Mouse (Mus musculus): ENCODE results near the gene Pcgf6. TPM values are rescaled to one million over a fixed set of nuclear protein-coding genes. Genes with fewer than 3 reads are reported as not detected.

The Pcgf6 gene
- 28.9 and 31.2 TPM in 2 replicates for polyA plus RNA-seq (2015; fragmentation: Nextera tagmentation; extraction: Ambion mirVana)

- under 1% methylated on average over 74 of the region's 75 CpGs for WGBS
Observed at GRCm38 (mm10) chr19:47050271-47051032, at the start of gene Pcgf6. Gene Pcgf6, minus strand, starts transcription at chr19:47050906.

GRCm38 (mm10) chr19:47090550-47091156, 39.9 kb upstream of the Pcgf6 start, which contains the start of the genes Usmg5 and Pdcd11:
Gene Usmg5, minus strand, starts transcription at chr19:47090647.
Gene Pdcd11, plus strand, starts transcription at chr19:47090768.
- ATAC-seq: peak; percentile 100
- peak within 1 kb of the TSS; percentile 81 for H3K4me2 ChIP-seq (replicated peaks)
- H3K36me3 ChIP-seq: peaks cover 29% of the 10 kb centered on the region
- H3K27ac ChIP-seq: peak within 1 kb of the TSS; percentile 88
- peaks cover 31% of the 10 kb centered on the region for H3K4me1 ChIP-seq (replicated peaks)
- peak within 1 kb of the TSS; percentile 95 for H3K4me3 ChIP-seq (replicated peaks)
- WGBS: under 1% methylated on average over 56 of the region's 56 CpGs
- H3K9ac ChIP-seq (replicated peaks): peak within 1 kb of the TSS; percentile 93
- H3K27me3 ChIP-seq: no peaks in the 10 kb centered on the region
- no peaks in the 10 kb centered on the region for H3K9me3 ChIP-seq

More at GRCm38 (mm10) chr19:47050271-47051032, at the start of gene Pcgf6:
- Histone ChIP-seq H3K9ac (replicated peaks) (peak within 1 kb of the TSS; percentile 80), H3K36me3 (peaks cover 25% of the 10 kb centered on the region), H3K9me3 (no peaks in the 10 kb centered on the region), H3K27ac (peak within 1 kb of the TSS; percentile 90), H3K4me3 (replicated peaks) (peak within 1 kb of the TSS; percentile 63), H3K4me2 (replicated peaks) (peak within 1 kb of the TSS; percentile 74), H3K27me3 (no peaks in the 10 kb centered on the region), H3K4me1 (replicated peaks) (peaks cover 16% of the 10 kb centered on the region)
- ATAC-seq: peak; percentile 93

- peaks cover 31% of the 10 kb centered on the region for H3K4me1 ChIP-seq (replicated peaks)
- no peaks in the 10 kb centered on the region for H3K9me3 ChIP-seq
- H3K4me3 ChIP-seq (replicated peaks): peak overlapping the region; percentile 95
- H3K4me2 ChIP-seq (replicated peaks): peak overlapping the region; percentile 81
- H3K27me3 ChIP-seq: no peaks in the 10 kb centered on the region
- H3K36me3 ChIP-seq: peaks cover 27% of the 10 kb centered on the region
- WGBS: 2% methylated on average over 36 of the region's 36 CpGs
- H3K27ac ChIP-seq: peak overlapping the region; percentile 88
- ATAC-seq: peak; percentile 78
- H3K9ac ChIP-seq (replicated peaks): peak overlapping the region; percentile 93
Observed at GRCm38 (mm10) chr19:47089718-47090525, 39.2 kb upstream of the Pcgf6 start.

- Histone ChIP-seq H3K4me3 (replicated peaks) (no peak overlapping the region), H3K9me3 (no peaks in the 10 kb centered on the region), H3K9ac (replicated peaks) (no peak overlapping the region), H3K27me3 (no peaks in the 10 kb centered on the region), H3K4me1 (replicated peaks) (peaks cover 31% of the 10 kb centered on the region), H3K4me2 (replicated peaks) (no peak overlapping the region), H3K36me3 (peaks cover 31% of the 10 kb centered on the region), H3K27ac (no peak overlapping the region)
- no peak for ATAC-seq
- 93% methylated on average over 3 of the region's 3 CpGs for WGBS
Observed at GRCm38 (mm10) chr19:47088226-47088625, 37.5 kb upstream of the Pcgf6 start.

- Histone ChIP-seq H3K4me1 (replicated peaks) (peaks cover 13% of the 10 kb centered on the region), H3K9ac (replicated peaks) (peak overlapping the region; percentile 92), H3K27ac (peak overlapping the region; percentile 89), H3K4me2 (replicated peaks) (peak overlapping the region; percentile 58), H3K4me3 (replicated peaks) (peak overlapping the region; percentile 92), H3K9me3 (no peaks in the 10 kb centered on the region), H3K36me3 (peaks cover 22% of the 10 kb centered on the region), H3K27me3 (no peaks in the 10 kb centered on the region)
- peak; percentile 94 for ATAC-seq
- WGBS: under 1% methylated on average over 65 of the region's 72 CpGs
Observed at GRCm38 (mm10) chr19:47067924-47068611, 17.4 kb upstream of the Pcgf6 start.

- ATAC-seq: peak; percentile 78
Observed at GRCm38 (mm10) chr19:47067096-47067882, 16.6 kb upstream of the Pcgf6 start, which contains the start of gene Taf5. Gene Taf5, plus strand, starts transcription at chr19:47067746.

GRCm38 (mm10) chr19:47065860-47066259, 15.2 kb upstream of the Pcgf6 start:
- 83% methylated on average over 3 of the region's 3 CpGs for WGBS
- H3K27me3 ChIP-seq: no peaks in the 10 kb centered on the region
- H3K9ac ChIP-seq (replicated peaks): no peak overlapping the region
- H3K4me3 ChIP-seq (replicated peaks): no peak overlapping the region
- 0 out of 2 replicates have a peak, but pooled peaks cover 1% of the 10 kb centered on the region for H3K36me3 ChIP-seq
- ATAC-seq: no peak
- no peak overlapping the region for H3K4me2 ChIP-seq (replicated peaks)
- H3K4me1 ChIP-seq (replicated peaks): peaks cover 13% of the 10 kb centered on the region
- H3K9me3 ChIP-seq: no peaks in the 10 kb centered on the region
- no peak overlapping the region for H3K27ac ChIP-seq

More at GRCm38 (mm10) chr19:47067096-47067882, 16.6 kb upstream of the Pcgf6 start, which contains the start of gene Taf5:
- Histone ChIP-seq H3K4me3 (replicated peaks) (peak within 1 kb of the TSS; percentile 92), H3K4me2 (replicated peaks) (peak within 1 kb of the TSS; percentile 58), H3K9ac (replicated peaks) (peak within 1 kb of the TSS; percentile 92), H3K27ac (peak within 1 kb of the TSS; percentile 89), H3K9me3 (no peaks in the 10 kb centered on the region), H3K27me3 (no peaks in the 10 kb centered on the region), H3K36me3 (peaks cover 14% of the 10 kb centered on the region), H3K4me1 (replicated peaks) (peaks cover 13% of the 10 kb centered on the region)
- 11% methylated on average over 49 of the region's 49 CpGs for WGBS

- H3K36me3 ChIP-seq: no peaks in the 10 kb centered on the region
- no peak overlapping the region for H3K9ac ChIP-seq (replicated peaks)
- H3K4me2 ChIP-seq (replicated peaks): no peak overlapping the region
- H3K4me3 ChIP-seq (replicated peaks): no peak overlapping the region
- no peaks in the 10 kb centered on the region for H3K27me3 ChIP-seq
- H3K27ac ChIP-seq: no peak overlapping the region
- no peaks in the 10 kb centered on the region for H3K9me3 ChIP-seq
- H3K4me1 ChIP-seq (replicated peaks): no peaks in the 10 kb centered on the region
- 76% methylated on average over 1 of the region's 1 CpGs for WGBS
- ATAC-seq: no peak
Observed at GRCm38 (mm10) chr19:47057684-47058083, 7.0 kb upstream of the Pcgf6 start.

- no peak for ATAC-seq
- peaks cover 16% of the 10 kb centered on the region for H3K4me1 ChIP-seq (replicated peaks)
- H3K27me3 ChIP-seq: no peaks in the 10 kb centered on the region
- H3K9ac ChIP-seq (replicated peaks): no peak overlapping the region
- H3K4me3 ChIP-seq (replicated peaks): no peak overlapping the region
- H3K27ac ChIP-seq: no peak overlapping the region
- no peaks in the 10 kb centered on the region for H3K36me3 ChIP-seq
- H3K9me3 ChIP-seq: no peaks in the 10 kb centered on the region
- H3K4me2 ChIP-seq (replicated peaks): no peak overlapping the region
- 93% methylated on average over 4 of the region's 4 CpGs for WGBS
Observed at GRCm38 (mm10) chr19:47053471-47053870, 2.8 kb upstream of the Pcgf6 start.

- WGBS: 84% methylated on average over 4 of the region's 4 CpGs
Observed at GRCm38 (mm10) chr19:47052927-47053326, 2.2 kb upstream of the Pcgf6 start.

More at GRCm38 (mm10) chr19:47052927-47053326, 2.2 kb upstream of the Pcgf6 start:
- H3K4me3 ChIP-seq (replicated peaks): no peak overlapping the region
- no peak overlapping the region for H3K4me2 ChIP-seq (replicated peaks)
- H3K4me1 ChIP-seq (replicated peaks): peaks cover 16% of the 10 kb centered on the region
- H3K9ac ChIP-seq (replicated peaks): no peak overlapping the region
- H3K27ac ChIP-seq: no peak overlapping the region
- no peaks in the 10 kb centered on the region for H3K9me3 ChIP-seq
- H3K27me3 ChIP-seq: no peaks in the 10 kb centered on the region
- no peak for ATAC-seq
- H3K36me3 ChIP-seq: peaks cover 3% of the 10 kb centered on the region; the same call in 1 of the 2 replicates

Measured in midbrain, embryonic 13.5 days (tissue).